Mouse (Mus musculus): ENCODE measurements around the gene Med12.
"Not testable (repeated sequence)": the region's sequence is repeated elsewhere in the genome, so short reads cannot be mapped to it uniquely, and the experiment has no call there.

Med12 gene

GRCm38 (mm10) chrX:101299473-101300426 lies 25.9 kb downstream of the Med12 start:
- DNase-seq (ENCODE audit: low read depth, low spot score), result peak; percentile 67

DNA sequence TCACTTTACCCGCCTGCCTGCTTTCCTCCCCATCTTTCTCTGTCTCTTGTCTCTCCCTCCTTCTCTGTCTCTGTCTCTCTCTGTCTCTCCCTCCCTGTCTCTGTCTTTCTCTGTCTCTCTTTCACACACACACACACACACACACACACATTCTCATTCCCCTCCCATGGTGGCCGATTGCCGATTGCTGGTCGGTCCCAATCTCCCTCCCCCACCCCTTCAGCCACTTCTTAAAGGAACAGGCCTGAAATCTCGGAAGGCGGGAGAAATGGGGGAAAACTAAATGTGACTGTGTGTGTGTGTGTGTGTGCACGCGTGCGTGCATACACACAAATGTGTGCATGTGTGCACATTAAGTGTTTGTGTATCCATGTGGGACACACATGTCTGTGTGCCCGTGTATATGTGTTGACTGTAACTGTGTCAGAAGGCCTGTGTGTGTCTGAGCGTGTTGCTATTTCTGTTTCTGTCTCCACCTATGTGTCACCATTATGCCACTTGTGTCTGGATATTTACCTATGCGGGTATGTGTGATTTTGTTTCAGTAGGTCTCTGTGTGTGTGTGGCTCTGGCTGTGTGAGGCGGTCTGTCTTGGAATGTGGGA lies 26.7 kb downstream of the Med12 start:
- peak; percentile 70 for DNase-seq (ENCODE audit: low read depth, low spot score)

- peak; percentile 57 for DNase-seq (ENCODE audit: low read depth, low spot score)
Observed at GRCm38 (mm10) chrX:101301654-101302053, 27.8 kb downstream of the Med12 start.

GRCm38 (mm10) chrX:101304646-101305045 lies 30.8 kb downstream of the Med12 start:
- peak; percentile 71 for DNase-seq (ENCODE audit: low read depth, low spot score)

- peak; percentile 55 for DNase-seq (ENCODE audit: low read depth, low spot score)
Observed at GRCm38 (mm10) chrX:101309299-101309698, 35.5 kb downstream of the Med12 start.

DNA sequence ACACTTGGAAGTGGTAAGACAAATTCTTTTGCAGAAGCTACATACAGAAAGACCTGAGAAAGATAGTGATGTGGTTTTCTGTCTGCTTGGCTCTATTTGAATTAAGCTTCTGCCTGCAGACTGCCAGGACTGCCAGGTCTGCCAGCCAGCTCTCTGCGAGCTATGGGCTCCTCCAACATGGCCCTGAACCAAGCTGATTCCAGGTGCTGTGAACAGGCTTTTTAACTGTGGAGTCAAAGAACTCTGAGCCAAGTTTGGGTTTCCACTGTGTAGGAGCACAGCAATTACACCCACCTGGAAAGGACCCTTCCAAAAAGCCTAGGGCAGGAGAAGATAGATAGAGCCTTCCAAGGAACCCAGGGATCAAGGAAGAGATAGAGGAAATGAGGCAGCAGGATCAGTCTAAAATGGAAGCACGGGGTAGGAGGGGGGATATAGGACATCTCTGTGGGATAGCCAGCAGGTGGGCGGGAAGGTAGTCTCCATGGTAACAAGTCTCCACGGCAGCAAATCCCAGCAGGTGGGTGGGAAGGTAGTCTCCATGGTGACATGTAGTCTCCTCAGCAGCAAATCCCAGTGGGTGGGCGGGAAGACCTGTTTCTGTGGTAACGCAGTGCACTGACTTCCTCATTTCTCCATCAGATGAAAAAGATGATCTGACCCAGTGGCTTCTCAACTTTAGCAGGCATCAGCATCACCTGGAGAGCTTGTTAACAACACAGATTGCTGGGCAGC lies 40.0 kb downstream of the Med12 start:
- peak; percentile 94 for DNase-seq (ENCODE audit: low read depth, low spot score)

DNA sequence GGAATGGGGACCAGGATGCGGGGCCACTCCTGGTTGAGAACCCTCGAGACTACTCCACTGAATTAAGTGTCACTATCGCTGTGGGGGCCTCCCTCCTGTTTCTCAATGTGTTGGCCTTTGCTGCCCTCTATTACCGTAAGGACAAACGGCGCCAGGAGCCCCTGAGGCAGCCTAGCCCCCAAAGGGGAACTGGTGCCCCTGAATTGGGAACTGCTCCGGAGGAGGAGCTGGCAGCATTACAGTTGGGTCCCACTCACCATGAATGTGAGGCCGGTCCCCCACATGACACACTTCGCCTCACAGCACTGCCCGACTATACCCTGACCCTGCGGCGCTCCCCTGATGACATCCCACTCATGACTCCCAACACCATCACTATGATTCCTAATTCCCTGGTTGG lies 45.9 kb downstream of the Med12 start:
- no peak for DNase-seq (ENCODE audit: low read depth, low spot score)

DNA sequence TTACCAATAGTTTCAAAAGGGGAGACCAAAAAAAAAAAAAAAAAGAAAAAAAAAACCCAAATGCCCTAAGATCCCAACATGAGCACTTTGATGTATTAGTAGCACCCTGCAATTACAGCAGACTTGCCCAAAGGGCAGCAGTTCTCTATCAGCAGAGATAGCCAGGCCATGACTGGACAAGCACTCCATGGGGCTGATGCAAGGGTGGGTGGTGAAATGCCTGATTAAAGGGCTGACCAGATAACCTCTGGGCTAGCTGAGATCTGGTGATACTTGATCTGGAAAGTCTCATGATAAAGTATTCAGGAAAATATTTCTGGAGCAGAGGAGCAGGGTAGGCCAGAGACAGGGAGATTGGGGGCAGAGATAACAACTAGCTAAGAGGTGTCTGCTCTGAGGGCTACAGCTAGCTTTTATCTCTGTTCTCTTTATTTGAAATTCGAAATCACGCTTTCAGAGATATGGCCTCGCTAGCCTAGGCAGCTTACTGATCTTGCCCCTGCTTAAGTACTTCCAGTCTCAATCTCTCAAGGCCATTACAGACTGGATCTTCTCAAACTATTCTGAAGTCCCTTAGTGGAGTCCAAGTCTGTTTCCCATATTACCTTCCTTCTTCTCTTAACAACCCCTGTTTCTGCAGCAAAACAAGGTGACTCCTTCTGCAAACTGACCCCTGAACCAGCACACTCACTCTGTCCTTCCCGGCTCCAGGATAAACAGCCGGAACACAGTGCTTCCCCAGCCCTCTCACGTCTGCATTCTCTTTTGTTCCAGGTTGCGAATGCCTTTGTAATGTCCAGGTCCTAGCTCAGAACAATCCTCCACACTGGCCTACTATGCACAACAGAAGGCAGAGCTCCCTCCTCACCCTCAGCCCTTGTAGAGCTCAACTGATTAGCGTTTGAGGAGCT lies 52.4 kb downstream of the Med12 start:
- no peak for DNase-seq (ENCODE audit: low read depth, low spot score)

- DNase-seq (ENCODE audit: low read depth, low spot score), result peak; percentile 80
Observed at GRCm38 (mm10) chrX:101329372-101330028, 55.7 kb downstream of the Med12 start.

GRCm38 (mm10) chrX:101332031-101332374 lies 58.2 kb downstream of the Med12 start:
- no peak for DNase-seq (ENCODE audit: low read depth, low spot score)

- peak; percentile 99 for DNase-seq (ENCODE audit: low read depth, low spot score)
Observed at GRCm38 (mm10) chrX:101332375-101333211, 58.8 kb downstream of the Med12 start.

DNA sequence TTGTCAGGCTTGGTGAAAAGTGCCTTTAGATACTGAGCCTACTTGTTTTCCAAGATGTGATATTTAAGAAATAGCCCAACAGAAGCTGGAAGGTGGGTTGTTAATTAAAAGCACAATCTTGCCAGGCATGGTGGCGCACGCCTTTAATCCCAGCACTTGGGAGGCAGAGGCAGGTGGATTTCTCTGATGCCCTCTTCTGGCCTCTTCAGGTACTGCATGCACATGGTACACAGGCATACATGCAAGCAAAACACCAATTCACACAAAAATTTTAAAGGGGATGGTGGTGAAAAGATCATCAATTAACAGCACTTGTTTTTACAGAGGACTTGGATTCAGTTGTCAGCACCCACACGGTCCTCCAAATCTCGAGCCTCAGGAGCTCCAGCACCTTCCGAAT lies 60.8 kb downstream of the Med12 start:
- DNase-seq (ENCODE audit: low read depth, low spot score), result no peak

- DNase-seq (ENCODE audit: low read depth, low spot score), result no peak
Observed at GRCm38 (mm10) chrX:101338666-101339065, 64.8 kb downstream of the Med12 start.

DNA sequence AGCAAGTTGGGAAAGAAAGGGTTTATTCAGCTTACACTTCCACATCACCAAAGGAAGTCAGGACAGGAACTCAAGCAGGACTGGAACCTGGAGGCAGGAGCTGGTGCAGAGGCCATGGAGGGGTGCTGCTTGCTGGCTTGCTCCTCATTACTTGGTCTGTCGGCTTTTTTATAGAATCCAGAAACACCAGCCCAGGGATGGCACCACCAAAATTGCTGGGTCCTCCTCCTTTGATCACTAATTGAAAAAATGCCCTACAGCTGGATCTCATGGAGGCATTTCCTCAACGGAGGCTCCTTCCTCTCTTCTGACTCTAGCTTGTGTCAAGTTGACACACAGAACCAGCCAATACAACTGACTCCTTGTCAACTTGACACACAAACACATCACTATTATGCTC lies 69.0 kb downstream of the Med12 start:
- not testable (repeated sequence) for DNase-seq (ENCODE audit: low read depth, low spot score)

DNA sequence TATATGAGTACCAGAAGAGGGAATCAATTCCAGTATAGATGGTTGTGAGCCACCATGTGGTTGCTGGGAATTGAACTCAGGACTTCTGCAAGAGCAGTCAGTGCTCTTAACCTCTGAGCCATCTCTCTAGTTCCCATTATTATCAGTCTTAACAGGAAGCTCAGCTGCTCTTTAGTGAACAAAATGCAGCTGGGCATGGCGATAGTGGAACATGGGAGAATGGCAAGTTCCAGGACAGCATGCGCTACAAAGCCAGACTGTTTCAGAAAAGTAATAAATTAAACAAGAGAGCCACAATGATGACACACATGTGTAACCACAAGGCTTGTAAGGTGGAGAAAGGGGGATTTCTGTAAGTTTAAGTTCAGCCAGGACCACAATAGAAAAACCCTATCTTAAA lies 71.6 kb downstream of the Med12 start:
- DNase-seq (ENCODE audit: low read depth, low spot score), result no peak

DNA sequence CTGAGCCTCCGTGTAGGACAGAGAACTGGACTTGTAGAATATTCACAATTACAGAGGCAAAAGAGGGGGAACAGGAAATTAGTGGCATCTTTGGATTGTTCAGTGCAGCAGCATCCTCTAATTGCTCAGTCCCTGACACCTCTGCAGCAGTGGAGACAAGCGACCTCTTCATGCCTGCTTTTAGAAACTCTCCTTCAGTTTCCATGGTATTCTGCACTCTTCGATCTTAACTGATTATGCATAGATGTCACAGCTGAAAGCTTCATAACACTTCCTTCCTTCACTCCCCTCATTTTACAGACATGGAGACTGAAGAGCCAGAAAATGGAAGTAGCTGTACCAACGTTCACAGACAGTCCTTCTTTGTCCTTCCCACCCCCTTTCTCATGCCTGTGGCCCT lies 72.6 kb downstream of the Med12 start:
- DNase-seq (ENCODE audit: low read depth, low spot score), result peak; percentile 49
